Mouse (Mus musculus) lung, embryonic 14.5 days (tissue): ENCODE results near the gene Chd2. TPM values are rescaled to one million over a fixed set of nuclear protein-coding genes. Genes with fewer than 3 reads are reported as not detected.

ENCODE experiments used
- ATAC-seq: fragments of 200-750 bp; cut with Nextera tagmentation; 2 replicates; pipeline ENCODE4 v1.8.0; 2017; ENCODE audit warnings: mild to moderate bottlenecking, moderate TSS enrichment, moderate library complexity; ENCODE audit not compliant: insufficient read depth
- DNase-seq: peaks from one replicate; pipeline ENCODE4 v3.0.0-alpha.2; 2015
- H3K27ac ChIP-seq: fragments of 300-500 bp; sonication (generic); 2 replicates; pipeline ENCODE4 v1.5.1; 2014; ENCODE audit warnings: low read depth, mild to moderate bottlenecking, moderate library complexity
- H3K27me3 ChIP-seq: fragments of 300-500 bp; sonication (generic); 2 replicates; pipeline ENCODE4 v1.6.1; 2014; ENCODE audit warnings: low read length, control low read depth; ENCODE audit not compliant: insufficient read depth
- H3K36me3 ChIP-seq: fragments of 300-500 bp; sonication (generic); 2 replicates; pipeline ENCODE4 v1.6.1; 2014; ENCODE audit warnings: control low read depth; ENCODE audit not compliant: insufficient read depth
- H3K4me1 ChIP-seq: fragments of 300-500 bp; sonication (generic); 2 replicates; pipeline ENCODE4 v1.6.1; 2014; ENCODE audit warnings: antibody characterized with exemption, control low read depth; ENCODE audit not compliant: insufficient read depth
- H3K4me2 ChIP-seq: fragments of 300-500 bp; sonication (generic); 2 replicates; pipeline ENCODE4 v1.6.1; 2014; ENCODE audit warnings: mild to moderate bottlenecking
- H3K4me3 ChIP-seq: fragments of 300-500 bp; sonication (generic); 2 replicates; pipeline ENCODE4 v1.5.1; 2014; ENCODE audit warnings: low read depth, low read length
- H3K9ac ChIP-seq: fragments of 300-500 bp; sonication (generic); 2 replicates; pipeline ENCODE4 v1.6.1; 2014
- H3K9me3 ChIP-seq: fragments of 300-500 bp; sonication (generic); 2 replicates; pipeline ENCODE4 v1.6.1; 2016; ENCODE audit warnings: low read depth, low read length, control low read depth
- CTCF ChIP-seq: IDR thresholded peaks from 2 replicates; pipeline ENCODE4 v1.5.1; 2016; ENCODE audit warnings: antibody characterized with exemption, low read depth
- WGBS: fragments of 180-500 bp; shearing (Covaris S2); extraction: QIAGEN DNeasy Blood & Tissue Kit; methylation state at CpG from one replicate; pipeline ENCODE4 v1.1.7; 2014; 5-methylcytosine and 5-hydroxymethylcytosine counted together
- polyA plus RNA-seq: library from polyadenylated mRNA; unstranded; fragments of >200 nt; fragmentation: Nextera tagmentation; extraction: Ambion mirVana; gene quantifications from 2 replicates; pipeline ENCODE4 v1.2.1, GENCODE M21; 2014

The Chd2 gene
- 58.7 and 62.1 TPM in 2 replicates for polyA plus RNA-seq

- H3K9ac ChIP-seq: peak within 1 kb of the TSS; percentile 96
Measured at GRCm38 (mm10) chr7:73541412-73542130, at the start of gene Chd2. TSS of gene Chd2 (minus strand) at chr7:73541830.

GRCm38 (mm10) chr7:73590757-73591156, 49.1 kb upstream of the Chd2 start:
- H3K27me3 ChIP-seq: no peaks in the 10 kb centered on the region
- H3K4me3 ChIP-seq: no peak overlapping the region
- DNase-seq (no peak), ATAC-seq (no peak)
- TF ChIP-seq CTCF: no peak
- H3K4me2 ChIP-seq: no peak overlapping the region
- H3K36me3 ChIP-seq: no peaks in the 10 kb centered on the region
- H3K9me3 ChIP-seq: no peaks in the 10 kb centered on the region
- no peak overlapping the region for H3K9ac ChIP-seq
- 82% methylated on average over 5 of the region's 5 CpGs for WGBS
- H3K4me1 ChIP-seq: peaks cover 12% of the 10 kb centered on the region; the same call in 1 of the 2 replicates
- H3K27ac ChIP-seq: no peak overlapping the region

More at GRCm38 (mm10) chr7:73541412-73542130, at the start of gene Chd2:
- TF ChIP-seq CTCF: no peak
- ATAC-seq (peak; percentile 69), DNase-seq (peak; percentile 88)
- under 1% methylated on average over 15 of the region's 15 CpGs for WGBS
- no peaks in the 10 kb centered on the region for H3K9me3 ChIP-seq
- H3K27ac ChIP-seq: peak within 1 kb of the TSS; percentile 100
- no peaks in the 10 kb centered on the region for H3K27me3 ChIP-seq
- peaks cover 4% of the 10 kb centered on the region; the same call in 1 of the 2 replicates for H3K4me1 ChIP-seq
- H3K4me3 ChIP-seq: peak within 1 kb of the TSS; percentile 57
- peak within 1 kb of the TSS; percentile 66 for H3K4me2 ChIP-seq
- peaks cover 37% of the 10 kb centered on the region for H3K36me3 ChIP-seq

- no peak for ATAC-seq
Measured at GRCm38 (mm10) chr7:73589208-73589771, 47.7 kb upstream of the Chd2 start.

DNA sequence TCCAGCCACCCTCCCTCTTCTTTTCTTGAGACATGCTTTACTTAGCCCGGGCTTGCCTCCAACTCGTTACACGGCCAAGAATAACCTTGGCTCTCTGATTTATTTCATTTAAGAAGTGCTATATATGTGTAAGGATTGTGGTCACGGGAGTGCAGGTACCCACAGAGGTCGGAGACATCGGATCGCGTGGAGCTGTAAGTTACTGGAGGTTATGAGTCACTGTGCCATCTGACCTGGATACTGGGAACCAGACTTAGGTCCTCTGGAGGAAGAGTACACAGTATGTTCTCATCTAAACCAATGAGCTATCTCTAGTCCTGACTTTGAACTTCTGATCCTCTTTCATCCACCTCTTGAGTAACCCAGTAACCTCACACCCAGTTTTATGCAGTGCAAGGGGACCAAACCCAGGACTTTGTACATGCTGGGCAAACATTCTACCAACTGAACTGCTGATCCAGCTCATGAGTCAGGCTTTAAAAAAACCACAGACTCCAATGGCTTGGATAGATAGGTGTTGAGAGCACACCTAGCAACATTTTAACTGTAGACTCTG, 46.8 kb upstream of the Chd2 start:
- no peaks in the 10 kb centered on the region for H3K9me3 ChIP-seq
- no peaks in the 10 kb centered on the region for H3K27me3 ChIP-seq
- ATAC-seq: no peak
- H3K9ac ChIP-seq: no peak overlapping the region
- no peak for DNase-seq
- 72% methylated on average over 8 of the region's 8 CpGs for WGBS
- H3K36me3 ChIP-seq: no peaks in the 10 kb centered on the region
- H3K27ac ChIP-seq: peak overlapping the region; percentile 76
- no peak overlapping the region for H3K4me3 ChIP-seq
- TF ChIP-seq CTCF: no peak
- H3K4me1 ChIP-seq: peaks cover 28% of the 10 kb centered on the region
- no peak overlapping the region; the same call in 1 of the 2 replicates for H3K4me2 ChIP-seq

More at GRCm38 (mm10) chr7:73589208-73589771, 47.7 kb upstream of the Chd2 start:
- 21% methylated on average over 14 of the region's 14 CpGs for WGBS
- no peaks in the 10 kb centered on the region for H3K36me3 ChIP-seq
- TF ChIP-seq CTCF: no peak
- H3K4me1 ChIP-seq: peaks cover 20% of the 10 kb centered on the region
- H3K9me3 ChIP-seq: no peaks in the 10 kb centered on the region
- no peaks in the 10 kb centered on the region for H3K27me3 ChIP-seq
- peak overlapping the region; percentile 34; the same call in 1 of the 2 replicates for H3K9ac ChIP-seq
- peak; percentile 59 for DNase-seq
- H3K27ac ChIP-seq: peak overlapping the region; percentile 76
- H3K4me2 ChIP-seq: peak overlapping the region; percentile 49
- H3K4me3 ChIP-seq: no peak overlapping the region

DNA sequence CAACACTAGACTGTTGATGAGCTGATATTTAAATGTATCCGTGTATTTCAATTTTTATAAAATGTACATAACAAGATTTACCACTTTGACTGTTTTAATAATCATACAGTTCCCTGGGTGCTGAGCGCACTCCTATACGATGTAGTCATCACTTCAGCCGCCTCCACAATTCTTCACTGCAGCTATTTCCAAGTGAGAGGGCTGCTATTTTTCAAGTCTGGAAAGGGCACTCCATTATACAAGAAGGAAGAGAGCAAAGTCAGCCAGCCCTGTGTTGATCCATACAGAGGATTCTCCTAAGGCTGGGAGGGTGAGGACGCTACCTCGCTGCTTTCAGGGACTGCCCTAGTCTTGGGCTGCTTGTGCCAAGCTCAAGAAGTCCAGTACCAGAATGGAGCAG, 45.1 kb upstream of the Chd2 start:
- H3K4me1 ChIP-seq: peaks cover 30% of the 10 kb centered on the region
- WGBS: 82% methylated on average over 6 of the region's 6 CpGs
- ATAC-seq: no peak
- H3K36me3 ChIP-seq: no peaks in the 10 kb centered on the region
- H3K9me3 ChIP-seq: no peaks in the 10 kb centered on the region
- H3K27ac ChIP-seq: no peak overlapping the region
- no peak for DNase-seq
- H3K27me3 ChIP-seq: no peaks in the 10 kb centered on the region
- no peak overlapping the region for H3K4me2 ChIP-seq
- no peak overlapping the region for H3K9ac ChIP-seq
- no peak overlapping the region for H3K4me3 ChIP-seq
- no peak for TF ChIP-seq CTCF

GRCm38 (mm10) chr7:73586206-73586605, 44.6 kb upstream of the Chd2 start:
- no peaks in the 10 kb centered on the region for H3K36me3 ChIP-seq
- no peak overlapping the region for H3K9ac ChIP-seq
- no peak for TF ChIP-seq CTCF
- H3K4me2 ChIP-seq: no peak overlapping the region
- H3K9me3 ChIP-seq: no peaks in the 10 kb centered on the region
- 66% methylated on average over 11 of the region's 11 CpGs for WGBS
- peak overlapping the region; percentile 98 for H3K27ac ChIP-seq
- peaks cover 30% of the 10 kb centered on the region for H3K4me1 ChIP-seq
- H3K4me3 ChIP-seq: no peak overlapping the region
- no peaks in the 10 kb centered on the region for H3K27me3 ChIP-seq
- ATAC-seq (no peak), DNase-seq (no peak)
